In genomic region chr16:40549663-40550062, GRCm38 (mm10) we compare ENCODE assay signal across 23 mouse cellular contexts.
A peak's percentile ranks its signal among the peaks of the same experiment; 100 is the strongest.
DNase-seq lines count a peak whose midpoint lies in the region; ATAC-seq and TF ChIP-seq lines count a peak whose summit lies in the region.
"Had no signal": no experiment of that assay in that cellular context is flagged by ENCODE, and none has a peak within 500 bp of the region (broad histone marks: within the 10 kb centered on the region; RNA-seq: fewer than 3 reads in every experiment).

No protein-coding gene starts in this region.

- no peaks in the 10 kb centered on the region for H3K27me3 ChIP-seq in forebrain, embryonic 13.5 days
- no peaks in the 10 kb centered on the region for H3K27me3 ChIP-seq in forebrain, embryonic 16.5 days (replicated peaks; ENCODE audit: control insufficient read depth, insufficient read depth, low read length)
- no peaks in the 10 kb centered on the region for H3K27me3 ChIP-seq in forebrain, embryonic 14.5 days (replicated peaks; ENCODE audit: control insufficient read depth, insufficient read depth, low read length)
- no peaks in the 10 kb centered on the region for H3K27me3 ChIP-seq in forebrain, embryonic 10.5 days (ENCODE audit: poor library complexity, severe bottlenecking)
- H3K27me3 ChIP-seq in G1E (ENCODE audit: insufficient read depth, low read length) = no peaks in the 10 kb centered on the region
- H3K27me3 ChIP-seq: CH12.LX, Patski had no signal

- no peaks in the 10 kb centered on the region for H3K9me3 ChIP-seq in forebrain, embryonic 13.5 days (replicated peaks)
- H3K9me3 ChIP-seq in forebrain, embryonic 16.5 days (ENCODE audit: control insufficient read depth, low read length) = no peaks in the 10 kb centered on the region
- H3K9me3 ChIP-seq in forebrain, embryonic 14.5 days (replicated peaks; ENCODE audit: control insufficient read depth, low read length) = no peaks in the 10 kb centered on the region
- no peaks in the 10 kb centered on the region for H3K9me3 ChIP-seq in forebrain, embryonic 10.5 days
- no peaks in the 10 kb centered on the region for H3K9me3 ChIP-seq in G1E (replicated peaks)

- H3K4me2 ChIP-seq in forebrain, embryonic 13.5 days = no peak overlapping the region
- H3K4me2 ChIP-seq in forebrain, embryonic 16.5 days (ENCODE audit: low read length) = no peak overlapping the region
- H3K4me2 ChIP-seq in forebrain, embryonic 14.5 days (ENCODE audit: low read length) = no peak overlapping the region

- no peak for TF ChIP-seq POLR2A in brain, embryonic 14.5 days (IDR thresholded peaks at IDR 0.05; ENCODE audit: borderline replicate concordance, extremely low read depth, insufficient read depth, insufficient read length, poor library complexity, severe bottlenecking)

- TF ChIP-seq CTCF in G1E (IDR thresholded peaks at IDR 0.05; ENCODE audit: low read depth, low read length) = no peak
- TF ChIP-seq CTCF in brain, embryonic 14.5 days (IDR thresholded peaks at IDR 0.05; ENCODE audit: borderline replicate concordance, extremely low read depth, insufficient read depth, insufficient read length) = no peak

- WGBS in forebrain, embryonic 13.5 days = 68% methylated on average over 4 of the region's 4 CpGs
- 61% methylated on average over 4 of the region's 4 CpGs for WGBS in forebrain, embryonic 16.5 days
- 70% methylated on average over 4 of the region's 4 CpGs for WGBS in forebrain, embryonic 14.5 days
- WGBS in forebrain, embryonic 10.5 days = 91% methylated on average over 4 of the region's 4 CpGs

- H3K36me3 ChIP-seq in forebrain, embryonic 13.5 days (ENCODE audit: poor library complexity, severe bottlenecking) = no peaks in the 10 kb centered on the region
- no peaks in the 10 kb centered on the region for H3K36me3 ChIP-seq in forebrain, embryonic 16.5 days (ENCODE audit: control insufficient read depth, insufficient read depth)
- H3K36me3 ChIP-seq in forebrain, embryonic 14.5 days (ENCODE audit: control insufficient read depth, insufficient read depth, low read length) = no peaks in the 10 kb centered on the region
- no peaks in the 10 kb centered on the region for H3K36me3 ChIP-seq in forebrain, embryonic 10.5 days (replicated peaks)
- H3K36me3 ChIP-seq in G1E (replicated peaks) = no peaks in the 10 kb centered on the region

- H3K4me3 ChIP-seq in forebrain, embryonic 13.5 days = no peak overlapping the region
- H3K4me3 ChIP-seq in forebrain, embryonic 16.5 days (replicated peaks; ENCODE audit: low read length) = no peak overlapping the region
- no peak overlapping the region for H3K4me3 ChIP-seq in forebrain, embryonic 14.5 days (ENCODE audit: low read depth, low read length)
- no peak overlapping the region for H3K4me3 ChIP-seq in forebrain, embryonic 10.5 days
- no peak overlapping the region for H3K4me3 ChIP-seq in G1E (ENCODE audit: low read depth, low read length)

- no peak overlapping the region for H3K9ac ChIP-seq in forebrain, embryonic 13.5 days
- no peak overlapping the region for H3K9ac ChIP-seq in forebrain, embryonic 16.5 days (replicated peaks; ENCODE audit: low read depth, low read length)
- no peak overlapping the region for H3K9ac ChIP-seq in forebrain, embryonic 14.5 days (ENCODE audit: low read length)

- H3K27ac ChIP-seq in forebrain, embryonic 13.5 days = no peak overlapping the region
- no peak overlapping the region for H3K27ac ChIP-seq in forebrain, embryonic 16.5 days (ENCODE audit: low read length)
- no peak overlapping the region for H3K27ac ChIP-seq in forebrain, embryonic 14.5 days (ENCODE audit: low read depth, low read length)
- H3K27ac ChIP-seq in forebrain, embryonic 10.5 days = no peak overlapping the region

- ATAC-seq in forebrain, embryonic 13.5 days = peak; percentile 41; the same call in 1 of the 2 replicates
- ATAC-seq in forebrain, embryonic 16.5 days = no peak
- ATAC-seq in forebrain, embryonic 14.5 days = peak; percentile 63
- ATAC-seq in G1E (ENCODE audit: extremely low read depth, insufficient number of reproducible peaks, low FRiP score, poor library complexity, severe bottlenecking) = 0 out of 2 replicates have a peak, but pooled peaks have one; percentile 15
- ATAC-seq: activated CD4-positive, CD25-positive, alpha-beta regulatory T cell, adult 4 months; CD4-positive, CD25-positive, alpha-beta regulatory T cell, adult 4 months; Patski had no signal

- peak; percentile 16 for DNase-seq in forebrain, embryonic 14.5 days (ENCODE audit: low spot score)
- DNase-seq in forebrain, embryonic 10.5 days (ENCODE audit: extremely low spot score, low spot score) = no peak
- DNase-seq in G1E (ENCODE audit: low spot score) = no peak
- DNase-seq in brain, embryonic 14.5 days (ENCODE audit: low read depth) = peak; percentile 50
- no peak for DNase-seq in gastrocnemius, postnatal 10 days
- no peak for DNase-seq in thymus, postnatal 14 days
- DNase-seq: adrenal gland, adult 2 months; adrenal gland, adult 8-10 months; adrenal gland, postnatal 10 days; adrenal gland, postnatal 14 days; adrenal gland, postnatal 25 days; adrenal gland, postnatal 36 days; B cell, adult 2 months; cerebellum, adult 11 months; cerebellum, adult 11-12 months; cerebellum, adult 18-20 months; cerebellum, adult 2 months had no signal

- H3K4me1 ChIP-seq in forebrain, embryonic 13.5 days = 0 out of 2 replicates have a peak, but pooled peaks cover 6% of the 10 kb centered on the region
- peaks cover 5% of the 10 kb centered on the region for H3K4me1 ChIP-seq in forebrain, embryonic 16.5 days (replicated peaks; ENCODE audit: control insufficient read depth, insufficient read depth, low read length)
- H3K4me1 ChIP-seq in forebrain, embryonic 14.5 days (ENCODE audit: control insufficient read depth, insufficient read depth, low read length) = no peaks in the 10 kb centered on the region
- no peaks in the 10 kb centered on the region for H3K4me1 ChIP-seq in forebrain, embryonic 10.5 days
- H3K4me1 ChIP-seq in G1E (ENCODE audit: insufficient read depth, low read depth, low read length) = no peaks in the 10 kb centered on the region

Comparison
In these comparisons a context has a peak if more than half of its experiments do, and no peak if none do; other contexts are left out.
1. DNase-seq: peak in forebrain, embryonic 14.5 days (single experiment) and brain, embryonic 14.5 days (single experiment); none in forebrain, embryonic 10.5 days (single experiment), G1E (single experiment), gastrocnemius, postnatal 10 days (single experiment) and thymus, postnatal 14 days (single experiment).